Mouse (Mus musculus) heart, postnatal 0 days (tissue): Measurements from ENCODE around the gene Tmem170. TPM values are rescaled to one million over a fixed set of nuclear protein-coding genes. Genes with fewer than 3 reads are reported as not detected.
"Not testable (repeated sequence)": the region's sequence is repeated elsewhere in the genome, so short reads cannot be mapped to it uniquely, and the experiment has no call there.

Source experiments
- ATAC-seq: fragments of 200-750 bp; cut with Nextera tagmentation; 2 replicates; pipeline ENCODE4 v1.8.0; 2017; ENCODE audit warnings: low read depth, moderate number of reproducible peaks, moderate library complexity; ENCODE audit not compliant: insufficient read depth
- DNase-seq: peaks from one replicate; pipeline ENCODE4 v3.0.0-alpha.2; 2016; ENCODE audit warnings: low spot score
- H3K27ac ChIP-seq: fragments of 300-500 bp; sonication (generic); 2 replicates; pipeline ENCODE4 v1.5.1; 2014; ENCODE audit warnings: low read depth, mild to moderate bottlenecking
- H3K27me3 ChIP-seq: fragments of 300-500 bp; sonication (generic); 2 replicates; pipeline ENCODE4 v1.6.1; 2014; ENCODE audit warnings: low read length, mixed read lengths; ENCODE audit not compliant: control insufficient read depth, insufficient read depth
- H3K36me3 ChIP-seq: fragments of 300-500 bp; sonication (generic); replicated peaks from 2 replicates; pipeline ENCODE4 v1.6.1; 2014; ENCODE audit warnings: low read length, mixed read lengths; ENCODE audit not compliant: control insufficient read depth, insufficient read depth
- H3K4me1 ChIP-seq: fragments of 300-500 bp; sonication (generic); 2 replicates; pipeline ENCODE4 v1.6.1; 2014; ENCODE audit warnings: antibody characterized with exemption; ENCODE audit not compliant: control insufficient read depth, insufficient read depth
- H3K4me2 ChIP-seq: fragments of 300-500 bp; sonication (generic); 2 replicates; pipeline ENCODE4 v1.6.1; 2014; ENCODE audit warnings: low read depth, mild to moderate bottlenecking, low read length, moderate library complexity
- H3K4me3 ChIP-seq: fragments of 300-500 bp; sonication (generic); 2 replicates; pipeline ENCODE4 v1.5.1; 2014; ENCODE audit warnings: low read depth, low read length
- H3K9ac ChIP-seq: fragments of 300-500 bp; sonication (generic); replicated peaks from 2 replicates; pipeline ENCODE4 v1.6.1; 2014; ENCODE audit warnings: low read depth, low read length, mixed read lengths
- H3K9me3 ChIP-seq: fragments of 300-500 bp; sonication (generic); replicated peaks from 2 replicates; pipeline ENCODE4 v1.6.1; 2016; ENCODE audit warnings: low read length; ENCODE audit not compliant: control insufficient read depth
- CTCF ChIP-seq: IDR thresholded peaks from 2 replicates; pipeline ENCODE4 v1.5.1; 2016; ENCODE audit warnings: antibody characterized with exemption, control low read depth, low read depth
- EP300 ChIP-seq: IDR thresholded peaks from 2 replicates; pipeline ENCODE4 v1.6.1; 2016; ENCODE audit warnings: antibody characterized with exemption, low read depth
- WGBS: fragments of 180-500 bp; shearing (Covaris S2); extraction: QIAGEN DNeasy Blood & Tissue Kit; methylation state at CpG from one replicate; pipeline ENCODE4 v1.1.7; 2014; 5-methylcytosine and 5-hydroxymethylcytosine counted together
- polyA plus RNA-seq: library from polyadenylated mRNA; unstranded; fragments of >200 nt; fragmentation: Nextera tagmentation; extraction: Ambion mirVana; gene quantifications from 2 replicates; pipeline ENCODE4 v1.2.1, GENCODE M21; 2015
- total RNA-seq: library from RNA; depleted of rRNA; stranded (reverse); fragments of >200 nt; gene quantifications from 2 replicates; pipeline ENCODE4 v1.2.3, GENCODE M21; 2014; ENCODE audit warnings: low replicate concordance

The Tmem170 gene
- total and polyA plus RNA-seq, 2 experiments from 2014 or later: 2.5 to 3.3 TPM

- ATAC-seq (no peak), DNase-seq (no peak)
- peaks cover 10% of the 10 kb centered on the region; the same call in 1 of the 2 replicates for H3K36me3 ChIP-seq
- H3K27me3 ChIP-seq: no peaks in the 10 kb centered on the region
- H3K9ac ChIP-seq: no peak overlapping the region
- TF ChIP-seq CTCF: no peak
- no peak for TF ChIP-seq EP300
- H3K4me1 ChIP-seq: no peaks in the 10 kb centered on the region
- H3K4me2 ChIP-seq: no peak overlapping the region
- H3K27ac ChIP-seq: no peak overlapping the region
- no peaks in the 10 kb centered on the region for H3K9me3 ChIP-seq
- H3K4me3 ChIP-seq: no peak overlapping the region
- WGBS: 88% methylated on average over 8 of the region's 8 CpGs
Measured at GRCm38 (mm10) chr8:111865130-111865852, 11.3 kb downstream of the Tmem170 start.

- TF ChIP-seq EP300 (no peak), CTCF (no peak)
Measured at GRCm38 (mm10) chr8:111864648-111865047, 11.9 kb downstream of the Tmem170 start.

GRCm38 (mm10) chr8:111863280-111863679 is 13.3 kb downstream of the Tmem170 start:
- ATAC-seq (no peak), DNase-seq (no peak)
- peaks cover 10% of the 10 kb centered on the region; the same call in 1 of the 2 replicates for H3K36me3 ChIP-seq
- no peaks in the 10 kb centered on the region for H3K27me3 ChIP-seq
- TF ChIP-seq CTCF (no peak), EP300 (no peak)
- H3K4me1 ChIP-seq: no peaks in the 10 kb centered on the region
- no peak overlapping the region for H3K27ac ChIP-seq
- no peak overlapping the region for H3K4me3 ChIP-seq
- H3K9me3 ChIP-seq: no peaks in the 10 kb centered on the region
- H3K4me2 ChIP-seq: no peak overlapping the region
- H3K9ac ChIP-seq: no peak overlapping the region
- WGBS: 71% methylated on average over 4 of the region's 4 CpGs

More at GRCm38 (mm10) chr8:111864648-111865047, 11.9 kb downstream of the Tmem170 start:
- no peak overlapping the region for H3K4me3 ChIP-seq
- 88% methylated on average over 8 of the region's 8 CpGs for WGBS
- ATAC-seq (no peak), DNase-seq (no peak)
- H3K36me3 ChIP-seq: peaks cover 10% of the 10 kb centered on the region; the same call in 1 of the 2 replicates
- H3K4me1 ChIP-seq: no peaks in the 10 kb centered on the region
- H3K9ac ChIP-seq: no peak overlapping the region
- H3K27me3 ChIP-seq: no peaks in the 10 kb centered on the region
- H3K9me3 ChIP-seq: no peaks in the 10 kb centered on the region
- H3K4me2 ChIP-seq: no peak overlapping the region
- H3K27ac ChIP-seq: no peak overlapping the region

- no peak for TF ChIP-seq EP300
- TF ChIP-seq CTCF: no peak
- no peaks in the 10 kb centered on the region for H3K9me3 ChIP-seq
- 85% methylated on average over 12 of the region's 12 CpGs for WGBS
Measured at GRCm38 (mm10) chr8:111855977-111856376, 20.6 kb downstream of the Tmem170 start.

GRCm38 (mm10) chr8:111853861-111854501 is 22.6 kb downstream of the Tmem170 start, which contains the start of gene Cfdp1:
Cfdp1 (minus strand) TSS chr8:111854291.
- WGBS: under 1% methylated on average over 53 of the region's 53 CpGs
- Histone ChIP-seq H3K4me3 (peak within 1 kb of the TSS; percentile 70), H3K4me1 (peaks cover 6% of the 10 kb centered on the region; the same call in 1 of the 2 replicates), H3K27ac (peak within 1 kb of the TSS; percentile 39), H3K4me2 (peak within 1 kb of the TSS; percentile 95), H3K9me3 (no peaks in the 10 kb centered on the region), H3K36me3 (no peaks in the 10 kb centered on the region), H3K9ac (peak within 1 kb of the TSS; percentile 67), H3K27me3 (no peaks in the 10 kb centered on the region)
- ATAC-seq: peak; percentile 100
- DNase-seq: peak; percentile 96
- 0 out of 2 replicates have a peak, but pooled peaks have one; percentile 23 for TF ChIP-seq EP300
- TF ChIP-seq CTCF: peak; percentile 34

More at GRCm38 (mm10) chr8:111855977-111856376, 20.6 kb downstream of the Tmem170 start:
- DNase-seq (no peak), ATAC-seq (no peak)
- Histone ChIP-seq H3K4me3 (no peak overlapping the region), H3K4me1 (peaks cover 6% of the 10 kb centered on the region; the same call in 1 of the 2 replicates), H3K27ac (no peak overlapping the region), H3K9ac (no peak overlapping the region), H3K27me3 (no peaks in the 10 kb centered on the region), H3K4me2 (no peak overlapping the region), H3K36me3 (no peaks in the 10 kb centered on the region)

DNA sequence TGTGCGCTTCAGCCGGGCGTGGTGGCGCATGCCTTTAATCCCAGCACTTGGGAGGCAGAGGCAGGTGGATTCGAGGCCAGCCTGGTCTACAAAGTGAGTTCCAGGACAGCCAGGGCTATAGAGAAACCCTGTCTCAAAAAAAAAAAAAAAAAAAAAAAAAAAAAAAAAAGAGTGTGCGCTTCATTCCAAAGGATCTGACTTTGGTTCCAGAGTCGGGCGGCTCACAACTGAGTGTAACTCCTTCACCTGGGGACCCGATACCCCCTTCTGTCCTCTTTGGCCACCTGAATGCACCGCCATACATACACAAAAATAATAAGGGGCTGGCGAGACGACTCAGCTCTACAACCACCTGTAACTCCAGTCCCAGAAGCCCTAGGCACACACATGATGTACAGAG is 23.3 kb downstream of the Tmem170 start:
- H3K36me3 ChIP-seq, H3K4me1 ChIP-seq, H3K27me3 ChIP-seq, ATAC-seq, H3K9me3 ChIP-seq, DNase-seq, H3K27ac ChIP-seq: not testable (repeated sequence)
- Histone ChIP-seq H3K4me3 (peak overlapping the region; percentile 70), H3K4me2 (peak overlapping the region; percentile 95), H3K9ac (peak overlapping the region; percentile 67)
- WGBS: 47% methylated on average over 12 of the region's 12 CpGs
